Mouse (Mus musculus) left cerebral cortex, adult 2 months (tissue): Measurements from ENCODE around the gene Mrs2. TPM values are rescaled to one million over a fixed set of nuclear protein-coding genes. Genes with fewer than 3 reads are reported as not detected.

Experiments
- DNase-seq, 2 experiments: peaks; one replicate each; pipeline ENCODE4 v3.0.0; 2021 to 2022; ENCODE audit warnings: low spot score in 2 of 2, mixed read lengths in 1 of 2; ENCODE audit errors: extremely low spot score in 1 of 2
- H3K27ac ChIP-seq: fragments of 200-600 bp; 2 replicates; pipeline ENCODE4 v1.8.1; 2022
- H3K4me3 ChIP-seq: fragments of 200-600 bp; 2 replicates; pipeline ENCODE4 v1.8.1; 2022
- CTCF ChIP-seq: fragments of 200-600 bp; IDR thresholded peaks from 2 replicates; pipeline ENCODE4 v1.8.1; 2022; ENCODE audit warnings: antibody characterized with exemption, mild to moderate bottlenecking, moderate library complexity
- intact Hi-C: fragments of 180-260 bp; cut with DNase I; formaldehyde crosslinking; loops from one replicate; pipeline ENCODE4 v1.15.1; 2025
- total RNA-seq, 2 experiments: library from RNA; stranded (reverse); gene quantifications; 2 replicates each; pipeline ENCODE4 v1.2.3; 2021

Mrs2 gene
- total RNA-seq, 2 experiments from 2014 or later, result 54.3 to 65.6 TPM

DNA sequence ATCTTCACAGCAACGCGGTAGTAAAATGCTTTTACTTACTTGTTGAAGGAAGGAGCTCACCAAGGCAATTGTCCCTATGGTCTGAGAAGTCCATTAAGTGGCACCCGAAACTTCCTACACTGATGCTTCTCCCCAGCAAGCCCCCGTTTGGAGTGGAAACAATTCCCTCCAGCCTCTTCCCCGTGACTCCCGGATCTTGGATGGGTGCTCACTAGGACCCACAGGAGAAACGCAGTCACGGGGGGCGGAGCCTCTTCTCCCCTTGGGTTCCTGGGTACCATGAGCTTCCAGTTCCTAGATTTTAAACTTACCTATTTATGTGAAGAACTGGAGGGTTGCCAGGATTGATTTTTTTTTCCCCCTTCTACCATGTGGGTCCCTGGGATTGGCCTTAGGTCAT lies 80.7 kb downstream of the Mrs2 start:
- intact Hi-C loops, result loop anchor here (5.0 kb wide), 1 partner anchor 178 kb away; no protein-coding TSS in a partner anchor
- no peak overlapping the region for H3K4me3 ChIP-seq
- no peak overlapping the region for H3K27ac ChIP-seq
- no peak for DNase-seq
- TF ChIP-seq CTCF, result no peak

DNA sequence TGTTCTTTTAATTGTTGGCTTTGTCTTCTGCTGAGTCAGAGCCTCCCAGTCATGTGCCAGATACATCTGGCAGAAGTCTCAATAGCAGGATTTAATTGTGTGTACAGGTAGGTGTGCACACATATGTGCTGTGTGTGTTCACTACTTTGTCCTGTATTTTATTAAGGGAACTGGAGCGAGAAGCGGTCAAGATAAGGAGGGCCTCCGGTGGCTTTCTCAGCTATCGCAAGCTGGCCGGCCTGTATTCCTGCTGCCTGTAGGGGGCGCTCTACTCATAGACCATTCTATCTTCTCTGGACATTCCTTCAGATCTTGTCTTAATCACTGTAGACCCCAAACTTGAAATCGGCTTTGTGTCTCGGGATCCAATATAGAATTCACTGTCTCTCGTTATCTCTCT lies 81.5 kb downstream of the Mrs2 start:
- peak; percentile 76 to 78 for DNase-seq
- Histone ChIP-seq H3K27ac (peak overlapping the region; percentile 94; the same call in 1 of the 2 replicates), H3K4me3 (no peak overlapping the region; the same call in 1 of the 2 replicates)
- intact Hi-C loops, result loop anchor here (1.0 to 5.0 kb wide), 2 partner anchors 50 to 179 kb away; no protein-coding TSS in a partner anchor
- TF ChIP-seq CTCF, result peak; percentile 88

DNA sequence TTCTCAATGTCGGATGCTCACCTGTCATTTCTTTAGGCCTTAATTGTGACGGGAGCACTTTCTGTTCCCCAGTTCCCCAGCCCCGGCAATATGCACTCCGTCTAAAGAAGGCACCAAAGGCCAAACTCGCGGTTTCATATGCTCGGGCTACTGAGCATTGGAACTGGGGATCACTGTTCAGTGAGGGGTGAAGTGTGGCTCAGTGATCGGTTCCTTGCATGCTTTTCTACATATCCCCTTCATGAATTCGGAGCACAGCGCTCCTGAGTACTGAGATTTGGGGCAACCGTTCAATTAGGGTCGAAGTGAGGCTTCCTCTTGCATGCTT lies 82.4 kb downstream of the Mrs2 start:
- H3K4me3 ChIP-seq, result peak overlapping the region; percentile 78
- intact Hi-C loops, result loop anchor here (1.0 to 5.0 kb wide), 2 partner anchors 50 to 179 kb away; no protein-coding TSS in a partner anchor
- no peak for TF ChIP-seq CTCF
- no peak for DNase-seq
- peak overlapping the region; percentile 94 for H3K27ac ChIP-seq

Other genes starting within 250 kb of the Mrs2 start
- 100 to 1,000 TPM; 151 to 161 TPM for gene BC005537, start 218.7 kb downstream of the Mrs2 start, total RNA-seq
- gene Acot13, start 188.8 kb downstream of the Mrs2 start, total RNA-seq, result 10 to 100 TPM; 80.0 to 82.9 TPM
- 10 to 100 TPM; 18.8 to 20.7 TPM for gene Tdp2, start 188.7 kb downstream of the Mrs2 start, total RNA-seq
- gene D130043K22Rik, start 175.2 kb downstream of the Mrs2 start, total RNA-seq, result 10 to 100 TPM; 30.8 to 31.2 TPM
- 10 to 100 TPM; 56.5 to 56.8 TPM for gene Aldh5a1, start 82.7 kb downstream of the Mrs2 start, total RNA-seq
- 10 to 100 TPM; 19.2 to 19.8 TPM for gene Gpld1, start 77.2 kb downstream of the Mrs2 start, total RNA-seq
- gene Dcdc2a, start 35.6 kb upstream of the Mrs2 start, total RNA-seq, result 1 to 10 TPM; 5.0 to 5.1 TPM